ENCODE assay signal across 18 mouse cellular contexts in genomic region chr9:61249691-61250425, GRCm38 (mm10).
DNase-seq lines count a peak whose midpoint lies in the region; ATAC-seq lines count a peak whose summit lies in the region.
"Had no signal": no experiment of that assay in that cellular context is flagged by ENCODE, and none has a peak within 500 bp of the region (broad histone marks: within the 10 kb centered on the region; RNA-seq: fewer than 3 reads in every experiment).

No protein-coding gene starts in this region.

- WGBS in midbrain, embryonic 10.5 days, result 20% methylated on average over 5 of the region's 5 CpGs
- 13% methylated on average over 5 of the region's 5 CpGs for WGBS in midbrain, embryonic 15.5 days
- WGBS in embryonic facial prominence, embryonic 11.5 days, result 33% methylated on average over 5 of the region's 5 CpGs
- WGBS in heart, embryonic 12.5 days, result 50% methylated on average over 5 of the region's 5 CpGs

- peaks cover 9% of the 10 kb centered on the region for H3K9me3 ChIP-seq in midbrain, embryonic 10.5 days (replicated peaks)
- 0 out of 2 replicates have a peak, but pooled peaks cover 4% of the 10 kb centered on the region for H3K9me3 ChIP-seq in midbrain, embryonic 15.5 days
- no peaks in the 10 kb centered on the region for H3K9me3 ChIP-seq in embryonic facial prominence, embryonic 11.5 days (replicated peaks; ENCODE audit: control insufficient read depth, low read length)
- H3K9me3 ChIP-seq in heart, embryonic 12.5 days (replicated peaks), result no peaks in the 10 kb centered on the region; the same call in 1 of the 2 replicates
- H3K9me3 ChIP-seq: G1E; heart, embryonic 15.5 days; lung, embryonic 15.5 days had no signal

- no peak overlapping the region for H3K4me2 ChIP-seq in midbrain, embryonic 15.5 days
- H3K4me2 ChIP-seq in embryonic facial prominence, embryonic 11.5 days (ENCODE audit: low read depth, low read length), result no peak overlapping the region
- H3K4me2 ChIP-seq in heart, embryonic 12.5 days, result no peak overlapping the region
- H3K4me2 ChIP-seq: heart, embryonic 15.5 days; limb, embryonic 13.5 days; lung, embryonic 15.5 days had no signal

- DNase-seq in embryo, embryonic 10.5 days (ENCODE audit: low spot score), result peak; percentile 59
- no peak for DNase-seq in embryo, embryonic 10 days (ENCODE audit: low spot score)
- peak; percentile 41 for DNase-seq in midbrain, embryonic 10.5 days (ENCODE audit: low spot score)
- DNase-seq in embryonic facial prominence, embryonic 11.5 days (ENCODE audit: low spot score), result peak; percentile 69
- DNase-seq in lung, postnatal 4 days, result no peak
- DNase-seq in heart, postnatal 10 days, result no peak
- DNase-seq: adrenal gland, postnatal 36 days; cerebellum, adult 8-10 months; heart, adult 11 months; kidney, adult 11 months had no signal

- peaks cover 15% of the 10 kb centered on the region for H3K4me1 ChIP-seq in midbrain, embryonic 10.5 days
- H3K4me1 ChIP-seq in midbrain, embryonic 15.5 days, result 0 out of 2 replicates have a peak, but pooled peaks cover 2% of the 10 kb centered on the region
- H3K4me1 ChIP-seq in embryonic facial prominence, embryonic 11.5 days (ENCODE audit: control insufficient read depth, insufficient read depth, low read length), result no peaks in the 10 kb centered on the region
- no peaks in the 10 kb centered on the region for H3K4me1 ChIP-seq in heart, embryonic 12.5 days (replicated peaks)
- H3K4me1 ChIP-seq: heart, embryonic 15.5 days; limb, embryonic 13.5 days; lung, embryonic 15.5 days had no signal

- H3K4me3 ChIP-seq in midbrain, embryonic 10.5 days, result no peak overlapping the region
- H3K4me3 ChIP-seq in midbrain, embryonic 15.5 days, result no peak overlapping the region
- no peak overlapping the region for H3K4me3 ChIP-seq in embryonic facial prominence, embryonic 11.5 days (ENCODE audit: low read depth, low read length)
- no peak overlapping the region for H3K4me3 ChIP-seq in heart, embryonic 12.5 days
- H3K4me3 ChIP-seq: heart, embryonic 15.5 days; limb, embryonic 13.5 days; lung, embryonic 15.5 days had no signal

- H3K27ac ChIP-seq in midbrain, embryonic 10.5 days (replicated peaks), result peak overlapping the region; percentile 66
- H3K27ac ChIP-seq in midbrain, embryonic 15.5 days, result no peak overlapping the region
- no peak overlapping the region for H3K27ac ChIP-seq in embryonic facial prominence, embryonic 11.5 days (replicated peaks; ENCODE audit: low read depth, low read length)
- no peak overlapping the region for H3K27ac ChIP-seq in heart, embryonic 12.5 days (ENCODE audit: poor library complexity, severe bottlenecking)
- H3K27ac ChIP-seq: heart, embryonic 15.5 days; limb, embryonic 13.5 days; liver, embryonic 14.5 days; lung, embryonic 15.5 days; macrophage had no signal

- no peaks in the 10 kb centered on the region for H3K36me3 ChIP-seq in midbrain, embryonic 10.5 days
- no peaks in the 10 kb centered on the region for H3K36me3 ChIP-seq in midbrain, embryonic 15.5 days (replicated peaks)
- H3K36me3 ChIP-seq in embryonic facial prominence, embryonic 11.5 days (replicated peaks; ENCODE audit: control insufficient read depth, insufficient read depth, low read depth, low read length), result no peaks in the 10 kb centered on the region
- H3K36me3 ChIP-seq in heart, embryonic 12.5 days, result no peaks in the 10 kb centered on the region
- H3K36me3 ChIP-seq: G1E; heart, embryonic 15.5 days; limb, embryonic 13.5 days; lung, embryonic 15.5 days had no signal

- peaks cover 9% of the 10 kb centered on the region; the same call in 1 of the 2 replicates for H3K27me3 ChIP-seq in midbrain, embryonic 10.5 days (ENCODE audit: low read depth, poor library complexity, severe bottlenecking)
- H3K27me3 ChIP-seq in midbrain, embryonic 15.5 days (replicated peaks), result peaks cover 6% of the 10 kb centered on the region; the same call in 1 of the 2 replicates
- H3K27me3 ChIP-seq in embryonic facial prominence, embryonic 11.5 days (ENCODE audit: control insufficient read depth, insufficient read depth, low read length), result no peaks in the 10 kb centered on the region
- peaks cover 6% of the 10 kb centered on the region for H3K27me3 ChIP-seq in heart, embryonic 12.5 days (replicated peaks)
- H3K27me3 ChIP-seq: limb, embryonic 13.5 days had no signal

- intact Hi-C loops in heart, postnatal 10 days (cut with DNase I), result no loop called here

- ATAC-seq in midbrain, embryonic 15.5 days (replicated peaks), result no peak
- 0 out of 2 replicates have a peak, but pooled peaks have one; percentile 9 for ATAC-seq in embryonic facial prominence, embryonic 11.5 days (replicated peaks; ENCODE audit: insufficient number of reproducible peaks, low FRiP score, low TSS enrichment, low read depth)
- no peak for ATAC-seq in heart, embryonic 12.5 days (ENCODE audit: insufficient number of reproducible peaks, low FRiP score)

- H3K9ac ChIP-seq in midbrain, embryonic 15.5 days, result no peak overlapping the region
- H3K9ac ChIP-seq in embryonic facial prominence, embryonic 11.5 days (replicated peaks; ENCODE audit: low read length), result no peak overlapping the region
- H3K9ac ChIP-seq in heart, embryonic 12.5 days, result no peak overlapping the region
- H3K9ac ChIP-seq: heart, embryonic 15.5 days; limb, embryonic 13.5 days; liver, embryonic 14.5 days; lung, embryonic 15.5 days had no signal

Comparison
In these comparisons a context has a peak if more than half of its experiments do, and no peak if none do; other contexts are left out.
1. DNase-seq: peak in embryo, embryonic 10.5 days (single experiment), midbrain, embryonic 10.5 days (single experiment) and embryonic facial prominence, embryonic 11.5 days (single experiment); none in embryo, embryonic 10 days (single experiment), lung, postnatal 4 days (0 of 2) and heart, postnatal 10 days (0 of 2).